Mouse (Mus musculus) lung, embryonic 15.5 days (tissue): ENCODE results near the gene Dpf3. TPM values are rescaled to one million over a fixed set of nuclear protein-coding genes. Genes with fewer than 3 reads are reported as not detected.

Source experiments
- ATAC-seq: fragments of 200-750 bp; cut with Nextera tagmentation; 2 replicates; pipeline ENCODE4 v1.8.0; 2017; ENCODE audit warnings: moderate number of reproducible peaks, borderline replicate concordance; ENCODE audit not compliant: low FRiP score, low TSS enrichment; ENCODE audit errors: extremely low read depth
- H3K27ac ChIP-seq: fragments of 300-500 bp; sonication (generic); 2 replicates; pipeline ENCODE4 v1.5.1; 2015; ENCODE audit warnings: moderate library complexity, mild to moderate bottlenecking, inconsistent platforms
- H3K27me3 ChIP-seq: fragments of 300-500 bp; sonication (generic); 2 replicates; pipeline ENCODE4 v1.6.1; 2015; ENCODE audit warnings: inconsistent platforms
- H3K36me3 ChIP-seq: fragments of 300-500 bp; sonication (generic); 2 replicates; pipeline ENCODE4 v1.6.1; 2015; ENCODE audit warnings: inconsistent platforms
- H3K4me1 ChIP-seq: fragments of 300-500 bp; sonication (generic); 2 replicates; pipeline ENCODE4 v1.6.1; 2015; ENCODE audit warnings: inconsistent platforms
- H3K4me2 ChIP-seq: fragments of 300-500 bp; sonication (generic); 2 replicates; pipeline ENCODE4 v1.6.1; 2015; ENCODE audit warnings: inconsistent platforms, mild to moderate bottlenecking, moderate library complexity
- H3K4me3 ChIP-seq: fragments of 300-500 bp; sonication (generic); 2 replicates; pipeline ENCODE4 v1.5.1; 2015; ENCODE audit warnings: mild to moderate bottlenecking, inconsistent platforms
- H3K9ac ChIP-seq: fragments of 300-500 bp; sonication (generic); 2 replicates; pipeline ENCODE4 v1.6.1; 2015; ENCODE audit warnings: inconsistent platforms
- H3K9me3 ChIP-seq: fragments of 300-500 bp; sonication (generic); 2 replicates; pipeline ENCODE4 v1.6.1; 2016; ENCODE audit warnings: inconsistent platforms
- WGBS: fragments of 180-500 bp; shearing (Covaris S2); methylation state at CpG from one replicate; pipeline ENCODE4 v1.1.7; 2015; 5-methylcytosine and 5-hydroxymethylcytosine counted together
- polyA plus RNA-seq: library from polyadenylated mRNA; unstranded; fragments of >200 nt; fragmentation: Nextera tagmentation; extraction: Ambion mirVana; gene quantifications from 2 replicates; pipeline ENCODE4 v1.2.1, GENCODE M21; 2015

The Dpf3 gene
- polyA plus RNA-seq, 1 experiment from 2014 or later = 3.7 TPM

DNA sequence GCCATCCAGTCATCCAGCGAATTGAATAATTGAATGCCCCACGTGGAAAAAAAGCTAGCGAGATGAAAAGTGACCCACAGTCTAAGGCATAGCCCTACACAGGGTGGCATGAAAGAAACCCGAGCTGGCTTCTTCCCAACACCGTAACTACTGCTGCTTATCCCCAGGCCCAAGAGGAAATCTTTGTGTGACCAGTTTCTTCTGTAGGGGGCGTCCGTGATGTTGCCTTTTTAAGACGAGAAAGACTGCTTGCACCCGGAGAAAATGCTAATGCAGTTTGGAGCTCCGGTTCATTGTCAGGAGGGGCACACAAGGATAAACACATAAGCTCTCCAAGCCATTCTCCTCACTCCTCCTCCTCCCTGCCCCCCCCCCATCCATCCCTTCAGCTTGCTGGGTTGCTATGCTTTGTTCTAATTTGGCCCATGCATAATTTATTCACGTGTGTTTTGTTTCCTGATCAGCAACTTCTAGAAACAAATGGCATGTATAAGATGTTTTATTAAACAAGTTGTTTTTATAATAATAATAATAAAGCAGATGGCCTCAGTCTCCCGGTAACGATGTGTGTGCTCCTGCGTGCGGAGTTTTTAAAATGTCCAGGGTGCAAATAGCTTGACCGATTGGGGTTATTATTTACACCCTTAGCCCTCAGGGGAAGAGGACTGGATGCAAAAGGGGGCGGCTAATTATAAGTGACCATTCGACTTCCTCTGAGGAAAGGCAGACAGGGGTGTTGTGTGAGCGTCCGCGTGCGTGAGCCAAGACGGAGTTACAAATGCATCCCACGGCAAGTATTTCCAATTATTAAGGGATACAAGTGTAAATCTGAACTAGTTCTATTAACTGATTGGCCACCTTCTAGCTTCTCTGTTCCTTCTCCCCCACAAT lies 2.4 kb downstream of the Dpf3 start:
- 2% methylated on average over 24 of the region's 24 CpGs for whole genome bisulfite sequencing
- H3K9ac ChIP-seq = no peak overlapping the region
- H3K4me3 ChIP-seq = peak overlapping the region; percentile 66
- ATAC-seq = no peak
- H3K9me3 ChIP-seq = no peaks in the 10 kb centered on the region
- peaks cover 41% of the 10 kb centered on the region for H3K27me3 ChIP-seq
- H3K4me1 ChIP-seq = peaks cover 29% of the 10 kb centered on the region
- peak overlapping the region; percentile 100 for H3K4me2 ChIP-seq
- no peak overlapping the region for H3K27ac ChIP-seq
- H3K36me3 ChIP-seq = no peaks in the 10 kb centered on the region

DNA sequence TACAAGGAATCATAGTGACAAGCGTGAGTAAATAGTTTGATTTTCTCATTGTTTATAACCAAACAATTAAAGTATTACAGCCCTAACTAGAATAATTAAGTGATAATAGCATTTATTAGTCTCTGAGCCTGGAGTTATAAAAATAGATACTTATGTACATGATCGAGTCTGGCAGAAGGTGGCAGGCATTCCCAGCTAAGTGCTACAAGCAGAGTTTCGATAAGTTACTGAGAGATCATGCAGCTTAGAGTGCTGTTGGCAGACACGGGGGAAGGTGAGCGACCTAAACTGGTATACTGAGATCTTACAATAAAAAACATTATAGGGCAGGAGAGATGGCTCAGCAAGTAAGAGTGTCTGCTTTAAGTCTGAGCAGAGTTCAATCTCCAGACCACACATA lies 3.9 kb downstream of the Dpf3 start:
- H3K36me3 ChIP-seq = no peaks in the 10 kb centered on the region
- H3K4me1 ChIP-seq = peaks cover 24% of the 10 kb centered on the region
- 31% methylated on average over 5 of the region's 5 CpGs for WGBS
- no peak for ATAC-seq
- H3K27me3 ChIP-seq = peaks cover 36% of the 10 kb centered on the region
- no peak overlapping the region for H3K9ac ChIP-seq
- no peak overlapping the region for H3K4me3 ChIP-seq
- no peaks in the 10 kb centered on the region for H3K9me3 ChIP-seq
- H3K4me2 ChIP-seq = no peak overlapping the region
- no peak overlapping the region for H3K27ac ChIP-seq

DNA sequence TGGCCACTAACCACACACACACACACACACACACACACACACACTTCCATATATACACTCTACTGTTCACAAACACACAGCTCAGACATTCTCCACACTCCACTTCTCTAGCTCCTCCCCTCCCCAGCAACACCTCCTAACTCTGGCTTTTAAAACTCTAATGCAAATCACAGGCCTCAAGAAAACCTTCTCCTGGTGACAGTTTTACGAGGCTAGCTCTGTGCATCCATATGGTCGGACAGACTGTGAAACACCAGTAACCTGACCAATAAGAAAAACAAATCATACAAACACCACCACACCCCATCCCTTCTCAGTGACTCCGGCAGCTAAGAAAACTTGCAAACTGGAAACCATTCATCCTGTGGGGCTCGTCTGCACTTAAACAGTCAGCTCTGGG lies 6.1 kb downstream of the Dpf3 start:
- peaks cover 16% of the 10 kb centered on the region for H3K4me1 ChIP-seq
- no peak overlapping the region for H3K9ac ChIP-seq
- no peaks in the 10 kb centered on the region for H3K9me3 ChIP-seq
- no peak overlapping the region for H3K4me3 ChIP-seq
- no peaks in the 10 kb centered on the region for H3K36me3 ChIP-seq
- no peak overlapping the region for H3K27ac ChIP-seq
- 46% methylated on average over 4 of the region's 4 CpGs for WGBS
- no peak for ATAC-seq
- peaks cover 33% of the 10 kb centered on the region for H3K27me3 ChIP-seq
- H3K4me2 ChIP-seq = no peak overlapping the region

DNA sequence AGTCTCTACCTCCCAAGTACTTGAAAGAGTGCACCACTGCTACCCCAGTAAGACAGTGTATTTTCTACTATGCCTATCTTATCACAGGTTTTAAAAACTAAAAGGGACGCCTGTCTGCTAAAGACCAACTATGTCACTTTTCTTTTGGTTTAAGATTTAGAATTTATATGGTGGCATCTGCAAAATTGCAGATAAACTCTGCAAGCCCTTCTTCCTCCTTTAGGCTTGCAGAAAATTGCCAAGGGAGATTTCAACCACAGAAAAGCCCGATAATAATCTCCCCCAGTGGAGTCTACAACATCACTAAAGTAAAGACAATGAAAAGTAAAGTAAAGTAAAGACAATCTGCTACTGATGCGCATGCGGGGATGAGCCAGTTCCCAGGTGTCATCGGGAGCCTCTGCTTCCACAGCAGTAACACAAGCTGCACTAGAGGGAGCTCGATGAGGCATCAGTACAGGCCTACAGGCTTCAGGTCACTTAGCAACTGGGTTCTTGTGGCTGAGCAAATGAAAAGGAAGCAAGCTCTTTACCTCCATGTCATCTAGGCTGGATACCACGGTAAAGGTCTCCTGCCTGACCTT lies 7.6 kb downstream of the Dpf3 start:
- Histone ChIP-seq H3K9me3 (no peaks in the 10 kb centered on the region), H3K4me1 (0 out of 2 replicates have a peak, but pooled peaks cover under 1% of the 10 kb centered on the region), H3K36me3 (no peaks in the 10 kb centered on the region), H3K4me2 (no peak overlapping the region), H3K4me3 (no peak overlapping the region), H3K27ac (no peak overlapping the region), H3K27me3 (peaks cover 20% of the 10 kb centered on the region), H3K9ac (no peak overlapping the region)
- 63% methylated on average over 7 of the region's 7 CpGs for WGBS
- ATAC-seq = no peak

DNA sequence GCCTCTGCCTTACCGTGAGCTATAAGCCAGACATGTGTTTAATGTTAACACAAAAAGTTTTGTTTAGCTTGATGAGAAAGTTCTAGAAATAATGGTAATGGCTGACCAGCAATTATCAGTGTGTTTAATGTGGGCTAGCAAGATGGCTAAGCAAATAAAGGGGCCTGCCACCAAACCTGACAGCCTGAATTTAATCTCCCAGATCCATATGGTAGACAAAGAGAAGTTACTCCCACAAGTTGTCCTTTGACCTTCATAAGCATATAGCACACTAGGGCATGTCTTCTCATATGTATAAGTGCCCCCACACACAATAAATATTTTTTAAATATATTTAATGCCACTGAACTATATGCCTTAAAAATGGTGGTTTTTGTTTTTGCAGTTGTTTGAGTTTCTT lies 8.4 kb downstream of the Dpf3 start:
- Histone ChIP-seq H3K4me1 (no peaks in the 10 kb centered on the region), H3K4me3 (no peak overlapping the region), H3K9me3 (no peaks in the 10 kb centered on the region), H3K4me2 (no peak overlapping the region), H3K27me3 (peaks cover 13% of the 10 kb centered on the region), H3K36me3 (no peaks in the 10 kb centered on the region), H3K27ac (no peak overlapping the region), H3K9ac (no peak overlapping the region)
- WGBS = 62% methylated on average over 1 of the region's 1 CpGs
- ATAC-seq = no peak

DNA sequence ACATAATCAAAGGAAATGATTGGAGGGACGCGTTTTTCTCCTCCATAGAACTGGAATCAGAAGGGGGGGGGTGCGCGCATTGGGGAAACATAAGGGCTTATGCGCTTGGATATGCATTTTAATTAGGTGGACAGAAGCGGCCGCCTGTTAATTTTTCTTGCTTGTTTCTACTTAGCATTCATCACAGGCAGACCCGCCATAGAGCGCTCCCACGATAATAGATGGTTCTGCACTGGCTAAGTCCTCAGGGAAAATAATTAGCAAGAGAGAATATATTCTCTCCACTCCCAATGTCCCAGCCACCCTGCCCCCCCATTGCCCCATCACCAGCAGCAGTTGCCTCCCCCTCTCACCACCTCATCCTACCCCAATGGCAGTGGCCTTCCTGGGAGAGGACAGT lies 11.2 kb downstream of the Dpf3 start:
- 89% methylated on average over 10 of the region's 10 CpGs for WGBS
- Histone ChIP-seq H3K4me3 (no peak overlapping the region), H3K4me2 (no peak overlapping the region), H3K27ac (no peak overlapping the region), H3K9ac (no peak overlapping the region), H3K36me3 (no peaks in the 10 kb centered on the region), H3K4me1 (no peaks in the 10 kb centered on the region), H3K9me3 (no peaks in the 10 kb centered on the region), H3K27me3 (no peaks in the 10 kb centered on the region)
- no peak for ATAC-seq

DNA sequence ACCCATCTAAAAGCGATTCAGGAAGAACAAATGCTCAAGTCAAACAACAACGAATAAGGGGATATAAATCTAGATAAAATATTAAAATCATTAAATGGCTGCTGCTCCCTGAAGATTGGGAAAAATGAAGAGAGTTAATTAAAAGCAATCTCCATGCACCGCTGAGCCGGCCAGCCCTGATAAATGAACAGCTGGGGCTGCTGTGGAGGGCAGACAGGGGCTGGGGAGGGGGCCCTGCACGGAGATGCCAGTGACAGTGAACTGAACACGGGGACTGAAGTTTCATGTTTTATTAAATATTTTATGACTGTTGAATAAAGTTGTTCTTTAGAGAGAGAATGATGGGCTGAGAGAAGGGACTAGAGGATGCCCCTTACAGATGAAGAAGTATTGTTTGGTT lies 12.1 kb downstream of the Dpf3 start:
- H3K9me3 ChIP-seq = no peaks in the 10 kb centered on the region
- H3K27me3 ChIP-seq = no peaks in the 10 kb centered on the region
- no peak for ATAC-seq
- no peak overlapping the region for H3K4me3 ChIP-seq
- no peak overlapping the region for H3K27ac ChIP-seq
- 42% methylated on average over 6 of the region's 6 CpGs for WGBS
- no peak overlapping the region for H3K9ac ChIP-seq
- no peaks in the 10 kb centered on the region for H3K36me3 ChIP-seq
- H3K4me2 ChIP-seq = no peak overlapping the region
- no peaks in the 10 kb centered on the region for H3K4me1 ChIP-seq

DNA sequence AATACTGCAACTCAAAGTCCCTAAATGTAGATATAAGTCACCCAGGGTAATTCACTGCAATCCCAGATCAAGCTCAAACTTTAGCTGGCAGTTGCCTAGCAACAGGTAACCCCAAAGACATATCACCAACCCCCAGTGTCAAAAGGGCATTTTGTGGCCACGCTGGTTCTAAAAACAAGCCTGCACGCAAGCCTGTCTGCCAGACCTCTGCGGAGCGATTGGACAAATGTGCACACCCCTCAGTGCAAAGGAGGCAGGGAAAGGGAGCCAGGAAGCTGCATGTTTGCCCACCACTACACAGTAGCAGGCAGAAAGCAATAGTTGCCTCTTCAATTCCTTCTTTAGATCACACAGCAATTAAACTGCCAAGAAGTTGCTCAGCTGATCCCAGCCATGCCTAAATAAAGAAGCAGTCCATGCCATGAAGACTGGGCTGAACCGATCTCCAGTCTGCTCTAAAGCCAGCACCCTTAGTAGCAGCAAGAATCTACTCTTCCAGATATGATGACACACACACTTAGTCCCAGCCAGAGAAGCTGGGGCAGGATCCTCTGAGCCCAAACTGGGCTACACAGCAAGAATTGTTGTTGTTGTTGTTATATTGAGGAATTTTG lies 13.4 kb downstream of the Dpf3 start:
- Histone ChIP-seq H3K4me2 (no peak overlapping the region), H3K27me3 (no peaks in the 10 kb centered on the region), H3K9ac (no peak overlapping the region), H3K4me1 (no peaks in the 10 kb centered on the region), H3K9me3 (no peaks in the 10 kb centered on the region), H3K36me3 (no peaks in the 10 kb centered on the region), H3K27ac (no peak overlapping the region), H3K4me3 (no peak overlapping the region)
- ATAC-seq = no peak
- 28% methylated on average over 5 of the region's 5 CpGs for WGBS

DNA sequence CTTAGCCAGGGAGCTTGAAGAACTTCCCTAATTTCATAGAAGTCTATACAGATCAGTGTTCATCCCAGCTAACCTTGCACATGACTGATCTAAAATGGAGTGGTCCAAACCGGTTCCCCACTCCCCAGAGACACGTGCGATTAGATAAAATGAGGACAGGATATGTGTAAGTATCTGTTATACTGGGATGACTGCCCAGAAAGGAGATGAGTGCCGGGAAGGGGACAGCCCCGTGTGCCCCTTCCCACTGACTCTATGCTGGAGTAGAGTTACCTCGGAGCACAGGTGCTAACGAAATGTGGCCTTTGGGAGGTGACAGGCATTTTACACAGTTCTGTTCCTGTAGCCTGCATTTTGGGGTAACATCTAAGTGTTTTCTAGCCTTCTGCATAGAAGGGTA lies 15.8 kb downstream of the Dpf3 start:
- no peaks in the 10 kb centered on the region for H3K36me3 ChIP-seq
- H3K27ac ChIP-seq = no peak overlapping the region
- H3K4me1 ChIP-seq = no peaks in the 10 kb centered on the region
- no peak overlapping the region for H3K4me2 ChIP-seq
- no peak overlapping the region for H3K9ac ChIP-seq
- no peak overlapping the region for H3K4me3 ChIP-seq
- no peak for ATAC-seq
- no peaks in the 10 kb centered on the region for H3K27me3 ChIP-seq
- H3K9me3 ChIP-seq = no peaks in the 10 kb centered on the region
- 43% methylated on average over 7 of the region's 7 CpGs for WGBS

DNA sequence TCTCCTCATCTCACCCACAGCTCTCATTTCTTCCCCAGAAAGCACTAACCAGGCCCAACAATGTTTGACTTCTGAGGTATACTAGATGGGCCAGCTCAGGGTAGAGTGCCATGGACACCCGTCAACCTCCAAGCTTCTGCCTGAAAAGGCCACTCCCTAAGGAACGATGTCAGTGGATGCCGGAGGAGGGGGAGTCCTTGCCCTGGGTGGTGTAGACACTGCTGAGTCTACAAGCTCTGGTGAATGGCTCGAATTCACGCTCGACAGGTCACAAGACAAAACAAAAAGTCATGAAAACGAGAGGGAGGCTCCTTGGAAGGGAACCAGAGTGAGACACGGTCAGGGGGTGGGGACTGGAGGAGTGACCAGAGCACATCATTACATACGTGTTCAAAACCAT lies 17.4 kb downstream of the Dpf3 start:
- H3K9me3 ChIP-seq = no peaks in the 10 kb centered on the region
- ATAC-seq = no peak
- no peak overlapping the region for H3K9ac ChIP-seq
- H3K27me3 ChIP-seq = no peaks in the 10 kb centered on the region
- WGBS = 71% methylated on average over 9 of the region's 9 CpGs
- no peak overlapping the region for H3K4me3 ChIP-seq
- H3K4me2 ChIP-seq = no peak overlapping the region
- no peak overlapping the region for H3K27ac ChIP-seq
- H3K36me3 ChIP-seq = no peaks in the 10 kb centered on the region
- H3K4me1 ChIP-seq = no peaks in the 10 kb centered on the region

DNA sequence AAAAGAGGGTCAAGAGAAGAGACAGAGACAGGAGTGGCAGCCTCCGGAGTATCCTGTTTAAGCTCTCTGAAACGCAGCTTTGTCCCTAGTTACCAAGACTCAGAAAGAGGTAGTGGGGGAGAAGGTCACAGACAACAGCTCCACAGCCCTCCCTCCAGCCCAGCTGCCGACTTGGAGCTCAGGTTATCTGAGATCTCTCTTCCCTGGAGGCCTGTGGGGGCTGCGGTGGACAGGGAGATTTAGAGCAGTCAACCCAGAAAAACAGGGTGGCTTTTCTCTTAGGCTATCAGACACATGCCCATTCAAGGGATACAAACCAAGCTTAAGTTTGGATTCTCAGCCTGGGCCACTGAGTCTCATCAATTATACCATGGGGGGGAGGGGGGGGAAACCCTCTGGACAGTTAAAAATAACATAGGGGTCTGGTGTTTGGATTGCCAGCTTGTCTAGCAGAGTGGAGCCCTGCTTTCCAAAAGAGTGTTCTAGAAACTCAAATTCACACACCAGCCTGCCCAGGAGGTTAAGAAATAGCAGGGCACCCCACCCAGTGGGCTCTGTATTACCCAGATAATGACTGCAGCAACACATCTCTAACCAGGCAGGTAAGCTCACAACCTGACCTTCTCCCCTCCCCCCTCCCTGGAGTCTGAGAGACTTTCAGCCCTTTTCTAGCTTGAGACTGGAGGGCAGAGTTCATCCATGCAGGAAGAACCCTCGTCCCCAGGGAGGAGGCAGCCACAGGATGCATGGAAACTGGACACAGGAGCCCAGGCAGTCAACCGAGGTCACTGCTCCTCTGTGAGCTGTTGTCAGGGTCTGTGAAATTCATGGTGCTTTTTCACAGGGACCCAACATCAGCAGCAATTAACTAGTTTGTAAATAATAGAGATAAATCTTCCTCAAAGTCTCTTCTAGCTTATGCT lies 20.7 kb downstream of the Dpf3 start:
- Histone ChIP-seq H3K9ac (no peak overlapping the region), H3K27ac (no peak overlapping the region), H3K9me3 (no peaks in the 10 kb centered on the region), H3K36me3 (no peaks in the 10 kb centered on the region), H3K27me3 (no peaks in the 10 kb centered on the region), H3K4me3 (no peak overlapping the region), H3K4me2 (no peak overlapping the region), H3K4me1 (no peaks in the 10 kb centered on the region)
- WGBS = 17% methylated on average over 6 of the region's 6 CpGs
- ATAC-seq = no peak
